Mouse (Mus musculus): Measurements from ENCODE around the gene Gga3. TPM values are rescaled to one million over a fixed set of nuclear protein-coding genes. Genes with fewer than 3 reads are reported as not detected.
"Not testable (repeated sequence)": the region's sequence is repeated elsewhere in the genome, so short reads cannot be mapped to it uniquely, and the experiment has no call there.

Gene Gga3
- 39.4 and 40.9 TPM in 2 replicates for polyA plus RNA-seq (2012; rRNA removed)

- H3K36me3 ChIP-seq (ENCODE audit: control insufficient read depth, insufficient read depth, low read length) = peaks cover 23% of the 10 kb centered on the region
Measured at GRCm38 (mm10) chr11:115603476-115604303, at the start of gene Gga3, which contains the start of gene Mrps7. Gga3 (minus strand) TSS chr11:115604051. Mrps7 (plus strand) TSS chr11:115603925.

GRCm38 (mm10) chr11:115653194-115653593 is 49.3 kb upstream of the Gga3 start:
- no peak for DNase-seq (ENCODE audit: low read depth in 1 of 2, low spot score in 2 of 2)
- Histone ChIP-seq H3K4me1 (ENCODE audit: control insufficient read depth, insufficient read depth, insufficient read length) (peaks cover 10% of the 10 kb centered on the region), H3K27ac (ENCODE audit: insufficient read depth, low read length) (peak overlapping the region; percentile 76), H3K36me3 (ENCODE audit: control insufficient read depth, insufficient read depth, low read length) (peaks cover 21% of the 10 kb centered on the region), H3K4me3 (ENCODE audit: extremely low read depth, insufficient read depth, insufficient read length) (no peak overlapping the region), H3K27me3 (ENCODE audit: control insufficient read depth, insufficient read depth, low read length) (no peaks in the 10 kb centered on the region)
- TF ChIP-seq CTCF (IDR thresholded peaks at IDR 0.05; ENCODE audit: extremely low read depth, insufficient read depth, insufficient read length, insufficient replicate concordance) (no peak), POLR2A (IDR thresholded peaks at IDR 0.05; ENCODE audit: low read depth, low read length) (no peak)
- WGBS = 82% methylated on average over 3 of the region's 3 CpGs

More at GRCm38 (mm10) chr11:115603476-115604303, at the start of gene Gga3, which contains the start of gene Mrps7:
- DNase-seq (ENCODE audit: low read depth in 1 of 2, low spot score in 2 of 2) = peak; percentile 88 to 92
- Histone ChIP-seq H3K4me1 (ENCODE audit: control insufficient read depth, insufficient read depth, insufficient read length) (peaks cover 23% of the 10 kb centered on the region), H3K27ac (ENCODE audit: insufficient read depth, low read length) (peak within 1 kb of the TSS; percentile 100), H3K4me3 (ENCODE audit: extremely low read depth, insufficient read depth, insufficient read length) (peak within 1 kb of the TSS; percentile 80), H3K27me3 (ENCODE audit: control insufficient read depth, insufficient read depth, low read length) (no peaks in the 10 kb centered on the region)
- TF ChIP-seq POLR2A (IDR thresholded peaks at IDR 0.05; ENCODE audit: low read depth, low read length) (peak; percentile 54), CTCF (IDR thresholded peaks at IDR 0.05; ENCODE audit: extremely low read depth, insufficient read depth, insufficient read length, insufficient replicate concordance) (no peak)
- under 1% methylated on average over 84 of the region's 93 CpGs for WGBS

GRCm38 (mm10) chr11:115651680-115652079 is 47.8 kb upstream of the Gga3 start:
- H3K27me3 ChIP-seq (ENCODE audit: control insufficient read depth, insufficient read depth, low read length) = no peaks in the 10 kb centered on the region
- H3K27ac ChIP-seq (ENCODE audit: insufficient read depth, low read length) = no peak overlapping the region
- H3K36me3 ChIP-seq (ENCODE audit: control insufficient read depth, insufficient read depth, low read length) = peaks cover 25% of the 10 kb centered on the region
- H3K4me3 ChIP-seq (ENCODE audit: extremely low read depth, insufficient read depth, insufficient read length) = no peak overlapping the region
- 91% methylated on average over 3 of the region's 3 CpGs for WGBS
- no peak for TF ChIP-seq POLR2A (IDR thresholded peaks at IDR 0.05; ENCODE audit: low read depth, low read length)
- TF ChIP-seq CTCF (IDR thresholded peaks at IDR 0.05; ENCODE audit: extremely low read depth, insufficient read depth, insufficient read length, insufficient replicate concordance) = no peak
- peaks cover 10% of the 10 kb centered on the region for H3K4me1 ChIP-seq (ENCODE audit: control insufficient read depth, insufficient read depth, insufficient read length)
- DNase-seq (ENCODE audit: low read depth in 1 of 2, low spot score in 2 of 2) = no peak

- peaks cover 25% of the 10 kb centered on the region for H3K36me3 ChIP-seq (ENCODE audit: control insufficient read depth, insufficient read depth, low read length)
- no peak overlapping the region for H3K27ac ChIP-seq (ENCODE audit: insufficient read depth, low read length)
- WGBS = 87% methylated on average over 10 of the region's 10 CpGs
- TF ChIP-seq POLR2A (IDR thresholded peaks at IDR 0.05; ENCODE audit: low read depth, low read length) (no peak), CTCF (IDR thresholded peaks at IDR 0.05; ENCODE audit: extremely low read depth, insufficient read depth, insufficient read length, insufficient replicate concordance) (no peak)
- DNase-seq (ENCODE audit: low read depth in 1 of 2, low spot score in 2 of 2) = no peak
- no peak overlapping the region for H3K4me3 ChIP-seq (ENCODE audit: extremely low read depth, insufficient read depth, insufficient read length)
- H3K4me1 ChIP-seq (ENCODE audit: control insufficient read depth, insufficient read depth, insufficient read length) = peaks cover 13% of the 10 kb centered on the region
- no peaks in the 10 kb centered on the region for H3K27me3 ChIP-seq (ENCODE audit: control insufficient read depth, insufficient read depth, low read length)
Measured at GRCm38 (mm10) chr11:115649706-115650105, 45.9 kb upstream of the Gga3 start.

GRCm38 (mm10) chr11:115647459-115647858 is 43.6 kb upstream of the Gga3 start:
- peaks cover 12% of the 10 kb centered on the region; the same call in 1 of the 2 replicates for H3K4me1 ChIP-seq (ENCODE audit: control insufficient read depth, insufficient read depth, insufficient read length)
- no peak overlapping the region for H3K4me3 ChIP-seq (ENCODE audit: extremely low read depth, insufficient read depth, insufficient read length)
- no peak for TF ChIP-seq POLR2A (IDR thresholded peaks at IDR 0.05; ENCODE audit: low read depth, low read length)
- peak; percentile 37; the same call in 1 of the 2 replicates for TF ChIP-seq CTCF (IDR thresholded peaks at IDR 0.05; ENCODE audit: extremely low read depth, insufficient read depth, insufficient read length, insufficient replicate concordance)
- no peaks in the 10 kb centered on the region for H3K27me3 ChIP-seq (ENCODE audit: control insufficient read depth, insufficient read depth, low read length)
- WGBS = 51% methylated on average over 6 of the region's 6 CpGs
- H3K36me3 ChIP-seq (ENCODE audit: control insufficient read depth, insufficient read depth, low read length) = peaks cover 25% of the 10 kb centered on the region
- DNase-seq (ENCODE audit: low read depth in 1 of 2, low spot score in 2 of 2) = peak; percentile 51 to 64
- H3K27ac ChIP-seq (ENCODE audit: insufficient read depth, low read length) = no peak overlapping the region

- peak overlapping the region; percentile 55 for H3K27ac ChIP-seq (ENCODE audit: insufficient read depth, low read length)
Measured at GRCm38 (mm10) chr11:115646439-115646838, 42.6 kb upstream of the Gga3 start.

GRCm38 (mm10) chr11:115645498-115645897 is 41.6 kb upstream of the Gga3 start:
- not testable (repeated sequence) for H3K4me3 ChIP-seq (ENCODE audit: extremely low read depth, insufficient read depth, insufficient read length); H3K27me3 ChIP-seq (ENCODE audit: control insufficient read depth, insufficient read depth, low read length); DNase-seq (ENCODE audit: low read depth in 1 of 2, low spot score in 2 of 2)
- 68% methylated on average over 14 of the region's 14 CpGs for WGBS
- Histone ChIP-seq H3K36me3 (ENCODE audit: control insufficient read depth, insufficient read depth, low read length) (peaks cover 25% of the 10 kb centered on the region), H3K4me1 (ENCODE audit: control insufficient read depth, insufficient read depth, insufficient read length) (peaks cover 28% of the 10 kb centered on the region), H3K27ac (ENCODE audit: insufficient read depth, low read length) (peak overlapping the region; percentile 68; the same call in 1 of the 2 replicates)

More at GRCm38 (mm10) chr11:115646439-115646838, 42.6 kb upstream of the Gga3 start:
- peaks cover 21% of the 10 kb centered on the region for H3K4me1 ChIP-seq (ENCODE audit: control insufficient read depth, insufficient read depth, insufficient read length)
- WGBS = 64% methylated on average over 9 of the region's 9 CpGs
- peaks cover 25% of the 10 kb centered on the region for H3K36me3 ChIP-seq (ENCODE audit: control insufficient read depth, insufficient read depth, low read length)
- peak in 1 of 2 experiments; percentile 52 for DNase-seq (ENCODE audit: low read depth in 1 of 2, low spot score in 2 of 2)
- no peak overlapping the region for H3K4me3 ChIP-seq (ENCODE audit: extremely low read depth, insufficient read depth, insufficient read length)
- no peaks in the 10 kb centered on the region for H3K27me3 ChIP-seq (ENCODE audit: control insufficient read depth, insufficient read depth, low read length)
- TF ChIP-seq CTCF (IDR thresholded peaks at IDR 0.05; ENCODE audit: extremely low read depth, insufficient read depth, insufficient read length, insufficient replicate concordance) (no peak), POLR2A (IDR thresholded peaks at IDR 0.05; ENCODE audit: low read depth, low read length) (no peak)
